Mouse (Mus musculus): ENCODE measurements around the gene Senp1. TPM values are rescaled to one million over a fixed set of nuclear protein-coding genes. Genes with fewer than 3 reads are reported as not detected.

Senp1 gene
- polyA plus RNA-seq, 1 experiment from 2014 or later, result 20.3 TPM

DNA sequence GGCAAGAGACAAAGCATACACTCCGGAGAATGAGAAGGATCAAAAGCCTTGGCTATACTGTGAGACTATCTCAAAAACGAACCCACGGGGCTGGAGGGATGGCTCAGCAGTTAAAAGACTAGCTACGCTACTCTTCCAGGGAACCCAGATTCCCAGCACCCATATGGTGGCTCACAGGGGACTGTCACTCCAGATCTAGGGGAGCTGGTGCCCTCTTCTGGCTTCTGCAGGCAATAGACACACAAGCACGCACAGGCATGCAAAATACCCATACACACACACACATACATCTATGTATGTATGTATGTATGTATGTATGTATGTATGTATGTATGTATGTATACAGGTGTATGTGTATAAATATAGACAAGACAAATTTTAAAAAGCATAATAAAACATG is 57.0 kb downstream of the Senp1 start:
- 90% methylated on average over 5 of the region's 5 CpGs for WGBS
- no peak overlapping the region for H3K4me3 ChIP-seq
- no peak overlapping the region for H3K27ac ChIP-seq (replicated peaks)
- no peak overlapping the region for H3K9ac ChIP-seq
- H3K4me1 ChIP-seq (replicated peaks), result peaks cover 15% of the 10 kb centered on the region
- no peaks in the 10 kb centered on the region for H3K9me3 ChIP-seq
- peaks cover 62% of the 10 kb centered on the region for H3K36me3 ChIP-seq
- ATAC-seq (ENCODE audit: low read depth), result no peak
- no peaks in the 10 kb centered on the region for H3K27me3 ChIP-seq
- no peak overlapping the region for H3K4me2 ChIP-seq

DNA sequence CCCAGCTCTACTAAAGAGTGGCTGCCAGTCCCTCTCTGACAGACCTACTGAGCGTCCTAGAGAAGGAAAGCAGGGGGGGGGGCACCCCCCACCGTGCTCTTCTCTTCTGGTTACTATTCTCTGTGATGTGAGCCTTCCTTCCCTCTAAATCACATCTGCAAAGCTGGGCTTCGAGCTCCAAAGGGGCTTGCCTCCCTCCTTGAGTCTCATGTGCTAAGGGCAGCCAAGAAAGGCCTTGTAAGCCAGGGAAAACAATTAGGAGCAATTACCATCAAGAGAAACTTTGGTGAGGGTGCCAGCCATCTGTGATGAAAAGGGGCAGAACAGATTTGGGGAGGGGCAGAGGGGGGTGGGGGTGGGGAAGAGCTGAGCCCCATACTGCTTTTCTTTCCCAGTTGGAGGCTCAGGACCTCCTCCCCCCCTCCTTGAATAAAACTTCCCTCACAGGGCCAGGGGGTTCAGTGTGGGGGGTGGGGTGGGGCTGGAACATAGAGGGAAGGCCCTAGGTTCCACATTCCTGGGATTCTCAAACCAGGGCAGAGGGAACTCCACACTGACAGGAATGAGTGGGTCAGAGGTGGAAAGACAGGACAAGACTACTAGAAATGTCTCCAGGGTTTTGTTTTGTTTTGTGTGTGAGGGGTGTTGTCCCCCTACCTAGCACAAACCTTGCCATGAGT is 58.3 kb downstream of the Senp1 start:
- 0 out of 2 replicates have a peak, but pooled peaks have one; percentile 19 for ATAC-seq (ENCODE audit: low read depth)
- Histone ChIP-seq H3K9me3 (no peaks in the 10 kb centered on the region), H3K27ac (replicated peaks) (no peak overlapping the region), H3K27me3 (no peaks in the 10 kb centered on the region), H3K4me1 (replicated peaks) (peaks cover 15% of the 10 kb centered on the region), H3K4me3 (no peak overlapping the region), H3K9ac (no peak overlapping the region), H3K36me3 (peaks cover 49% of the 10 kb centered on the region), H3K4me2 (no peak overlapping the region)
- 5% methylated on average over 3 of the region's 3 CpGs for WGBS

DNA sequence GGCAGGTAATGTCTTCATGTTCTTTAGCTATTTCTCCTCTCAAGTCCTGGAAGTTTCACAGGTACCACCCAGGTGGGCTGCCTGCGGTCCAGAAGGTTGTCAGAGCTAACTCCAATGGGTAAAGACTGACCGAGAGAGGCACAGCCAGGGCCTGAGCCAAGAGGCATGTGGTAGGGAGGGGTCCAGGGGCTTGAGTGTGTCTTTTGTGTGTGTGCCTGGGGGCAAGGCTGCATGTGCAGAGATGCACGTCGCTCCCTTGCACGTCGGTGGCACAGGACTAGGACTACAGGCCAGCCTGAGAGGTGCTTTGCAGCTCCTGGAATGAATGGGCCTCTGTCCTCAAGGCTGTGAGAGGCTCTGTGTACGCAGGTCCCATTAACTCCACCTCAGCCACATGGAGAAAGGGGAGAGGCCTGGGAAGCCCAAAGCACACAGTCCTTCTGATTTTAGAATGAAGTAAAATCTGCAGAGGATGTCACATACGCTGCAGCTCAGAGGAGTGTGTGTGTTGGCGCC is 60.3 kb downstream of the Senp1 start:
- Histone ChIP-seq H3K36me3 (peaks cover 33% of the 10 kb centered on the region), H3K27ac (replicated peaks) (no peak overlapping the region), H3K9ac (no peak overlapping the region), H3K9me3 (no peaks in the 10 kb centered on the region), H3K4me3 (no peak overlapping the region), H3K4me2 (no peak overlapping the region), H3K27me3 (no peaks in the 10 kb centered on the region), H3K4me1 (replicated peaks) (peaks cover 15% of the 10 kb centered on the region)
- WGBS, result 74% methylated on average over 9 of the region's 9 CpGs
- ATAC-seq (ENCODE audit: low read depth), result no peak

DNA sequence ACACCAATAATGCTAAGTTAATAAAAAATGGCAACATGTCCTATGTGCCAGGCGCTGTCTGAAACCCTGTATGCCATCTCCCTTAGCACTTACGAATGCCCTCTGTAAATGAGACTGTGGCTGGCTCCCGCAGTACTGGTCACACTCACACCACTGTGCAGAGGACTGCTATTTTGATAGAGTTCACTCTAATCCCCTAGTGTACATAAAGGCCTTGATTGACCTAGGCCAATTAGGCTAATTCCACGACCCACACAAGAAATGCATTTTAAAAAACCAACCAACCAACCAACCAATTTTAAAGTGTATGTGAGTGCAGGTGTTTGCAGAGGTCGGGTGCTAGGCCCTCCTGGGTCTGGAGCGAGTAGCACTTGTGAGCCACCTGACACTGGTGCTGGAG is 63.7 kb downstream of the Senp1 start:
- ATAC-seq (ENCODE audit: low read depth), result no peak
- H3K4me1 ChIP-seq (replicated peaks), result peaks cover 37% of the 10 kb centered on the region
- H3K4me2 ChIP-seq, result no peak overlapping the region
- no peak overlapping the region for H3K4me3 ChIP-seq
- H3K9ac ChIP-seq, result no peak overlapping the region
- H3K27me3 ChIP-seq, result no peaks in the 10 kb centered on the region
- WGBS, result 82% methylated on average over 6 of the region's 6 CpGs
- 0 out of 2 replicates have a peak, but pooled peaks cover 7% of the 10 kb centered on the region for H3K36me3 ChIP-seq
- H3K9me3 ChIP-seq, result no peaks in the 10 kb centered on the region
- H3K27ac ChIP-seq (replicated peaks), result no peak overlapping the region

DNA sequence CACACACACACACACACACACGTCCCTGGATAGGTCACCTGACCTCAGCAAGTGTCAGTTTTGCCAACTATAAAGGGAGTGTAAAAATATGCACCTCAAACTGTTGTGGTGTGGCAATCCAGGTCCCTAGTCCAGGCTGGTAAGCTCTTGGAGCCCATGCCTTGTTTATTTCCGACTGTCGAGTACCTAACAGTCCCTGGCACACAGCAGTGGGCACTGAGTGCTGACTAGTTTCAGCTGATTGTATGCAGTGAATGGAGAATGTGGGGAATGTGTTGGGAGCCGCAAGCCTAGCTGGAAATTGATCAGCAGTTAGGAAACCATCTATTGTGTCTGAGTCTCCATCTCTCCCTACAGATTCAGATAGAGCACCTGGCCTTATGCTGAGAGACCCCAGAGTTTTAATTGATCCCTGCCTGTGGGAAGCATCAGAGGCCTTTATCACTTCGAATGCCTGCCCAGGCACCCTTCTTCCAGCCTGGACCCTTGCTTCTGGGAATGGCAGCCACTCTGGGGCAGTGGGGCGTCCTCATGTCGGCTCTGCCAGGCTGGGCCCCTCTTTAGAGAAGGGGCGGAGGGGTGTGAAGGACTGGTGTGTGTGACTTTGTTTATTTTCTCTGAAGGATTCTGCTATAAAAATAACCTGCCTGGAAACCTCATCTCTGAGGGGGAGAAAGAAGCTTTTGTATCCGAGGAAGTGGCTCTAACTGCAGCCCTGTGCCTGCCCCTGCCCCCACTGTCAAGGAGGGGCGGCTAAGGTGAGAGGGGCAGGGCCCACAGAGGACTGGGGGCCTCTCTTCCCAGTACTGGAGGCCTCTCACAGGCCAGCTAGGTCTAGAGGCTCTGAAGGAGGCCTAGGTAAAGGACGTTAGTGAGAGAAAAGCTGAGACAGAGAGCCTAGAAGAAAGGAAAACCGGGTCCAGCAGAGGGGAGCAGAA is 66.3 kb downstream of the Senp1 start:
- no peak overlapping the region for H3K4me3 ChIP-seq
- no peak overlapping the region; the same call in 1 of the 2 replicates for H3K9ac ChIP-seq
- no peaks in the 10 kb centered on the region for H3K9me3 ChIP-seq
- no peaks in the 10 kb centered on the region for H3K36me3 ChIP-seq
- peak overlapping the region; percentile 55 for H3K27ac ChIP-seq (replicated peaks)
- peaks cover 38% of the 10 kb centered on the region for H3K4me1 ChIP-seq (replicated peaks)
- ATAC-seq (ENCODE audit: low read depth), result no peak
- no peaks in the 10 kb centered on the region for H3K27me3 ChIP-seq
- 34% methylated on average over 12 of the region's 12 CpGs for WGBS
- H3K4me2 ChIP-seq, result no peak overlapping the region

DNA sequence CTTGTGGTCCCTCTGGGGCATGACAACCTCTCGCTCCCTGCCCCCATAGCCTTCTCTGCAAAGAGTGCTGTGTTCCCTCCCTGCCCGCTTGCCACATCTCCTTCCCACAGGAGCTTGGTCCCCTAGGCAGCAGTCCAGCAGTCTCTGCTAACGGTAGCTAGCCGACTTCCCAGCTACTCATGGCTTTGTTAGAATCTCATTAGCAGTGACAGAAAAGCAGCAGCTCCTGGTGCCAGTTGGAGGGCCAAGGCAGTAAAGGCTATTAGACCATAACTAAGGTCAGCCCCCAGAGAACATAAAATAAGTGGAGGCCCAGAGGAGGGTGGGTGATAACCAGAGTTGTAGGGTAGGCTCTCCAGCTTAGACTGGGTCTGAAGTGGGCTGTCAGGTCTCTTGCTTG is 67.9 kb downstream of the Senp1 start:
- Histone ChIP-seq H3K9ac (no peak overlapping the region), H3K27me3 (no peaks in the 10 kb centered on the region), H3K27ac (replicated peaks) (0 out of 2 replicates have a peak overlapping the region, but pooled peaks have one; percentile 20), H3K36me3 (no peaks in the 10 kb centered on the region), H3K4me1 (replicated peaks) (peaks cover 43% of the 10 kb centered on the region), H3K4me3 (no peak overlapping the region), H3K9me3 (no peaks in the 10 kb centered on the region), H3K4me2 (no peak overlapping the region)
- 17% methylated on average over 4 of the region's 4 CpGs for WGBS
- ATAC-seq (ENCODE audit: low read depth), result 0 out of 2 replicates have a peak, but pooled peaks have one; percentile 32

DNA sequence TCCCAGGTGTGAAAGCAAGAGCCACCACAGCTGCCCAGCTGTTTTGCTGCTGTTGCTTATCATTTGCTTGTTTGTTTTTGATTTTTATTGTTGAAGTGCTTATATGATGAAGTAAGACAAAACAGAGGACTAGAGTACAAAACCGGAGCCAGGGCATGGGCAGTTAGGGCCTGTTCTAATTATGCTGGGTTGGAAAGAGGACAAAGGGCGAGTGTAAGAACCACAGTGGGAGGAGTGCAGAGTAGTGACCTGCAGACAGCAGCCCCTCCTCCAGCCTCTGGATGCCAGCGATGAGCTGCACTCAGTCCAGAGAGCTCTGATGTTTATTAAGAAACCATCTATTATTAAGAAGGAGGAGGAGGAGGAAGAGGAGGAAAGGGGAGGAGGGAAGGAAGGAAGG is 70.4 kb downstream of the Senp1 start:
- H3K27ac ChIP-seq (replicated peaks), result no peak overlapping the region
- no peak overlapping the region for H3K4me2 ChIP-seq
- no peak overlapping the region for H3K9ac ChIP-seq
- H3K36me3 ChIP-seq, result no peaks in the 10 kb centered on the region
- no peak for ATAC-seq (ENCODE audit: low read depth)
- peaks cover 41% of the 10 kb centered on the region for H3K4me1 ChIP-seq (replicated peaks)
- no peak overlapping the region for H3K4me3 ChIP-seq
- no peaks in the 10 kb centered on the region for H3K9me3 ChIP-seq
- H3K27me3 ChIP-seq, result no peaks in the 10 kb centered on the region
- 17% methylated on average over 3 of the region's 3 CpGs for WGBS

DNA sequence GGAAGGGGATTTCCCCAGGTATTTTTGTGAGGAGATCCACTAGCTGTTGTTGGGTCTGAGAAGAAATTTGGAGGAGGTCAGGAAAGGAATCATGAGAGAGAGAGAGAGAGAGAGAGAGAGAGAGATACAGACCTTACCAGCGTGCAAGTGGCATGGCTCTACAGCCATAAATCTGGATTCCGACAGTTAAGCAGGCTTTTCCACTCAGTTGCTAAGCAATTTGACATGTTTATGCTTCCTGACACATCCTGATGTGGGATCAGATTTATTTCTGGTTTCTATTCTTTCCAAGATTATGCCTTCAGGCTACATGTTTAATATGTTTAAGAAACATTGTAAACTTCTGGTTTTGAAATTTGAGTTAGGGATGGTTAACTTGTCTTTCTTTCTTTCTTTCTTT is 71.7 kb downstream of the Senp1 start:
- no peak overlapping the region for H3K4me3 ChIP-seq
- ATAC-seq (ENCODE audit: low read depth), result no peak
- no peaks in the 10 kb centered on the region for H3K9me3 ChIP-seq
- WGBS, result 16% methylated on average over 2 of the region's 2 CpGs
- peaks cover 28% of the 10 kb centered on the region for H3K4me1 ChIP-seq (replicated peaks)
- no peaks in the 10 kb centered on the region for H3K27me3 ChIP-seq
- H3K4me2 ChIP-seq, result no peak overlapping the region
- no peak overlapping the region for H3K9ac ChIP-seq
- no peak overlapping the region for H3K27ac ChIP-seq (replicated peaks)
- H3K36me3 ChIP-seq, result no peaks in the 10 kb centered on the region

DNA sequence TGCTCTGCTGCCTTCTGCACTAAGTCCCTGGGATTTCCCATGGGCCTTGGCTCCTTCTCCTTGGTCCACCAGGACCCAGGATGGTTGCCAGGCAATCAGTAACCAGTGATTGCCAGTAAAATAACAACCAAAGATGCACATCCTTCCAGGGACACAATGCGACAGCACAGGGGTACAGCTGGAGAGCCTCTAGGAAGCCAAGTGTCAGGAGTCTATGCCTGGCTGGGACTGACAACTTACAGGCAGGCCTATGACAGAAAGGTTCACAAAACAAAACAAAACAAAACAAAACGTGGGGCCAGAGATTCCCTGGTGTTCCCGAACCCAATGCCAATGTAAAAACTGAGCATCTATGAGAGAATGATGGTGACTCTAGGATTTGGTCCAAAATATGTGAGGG is 74.5 kb downstream of the Senp1 start:
- ATAC-seq (ENCODE audit: low read depth), result no peak
- Histone ChIP-seq H3K9ac (no peak overlapping the region), H3K27ac (replicated peaks) (no peak overlapping the region), H3K36me3 (no peaks in the 10 kb centered on the region), H3K4me3 (no peak overlapping the region), H3K9me3 (no peaks in the 10 kb centered on the region), H3K27me3 (no peaks in the 10 kb centered on the region), H3K4me1 (replicated peaks) (peaks cover 9% of the 10 kb centered on the region), H3K4me2 (no peak overlapping the region)
- WGBS, result 75% methylated on average over 3 of the region's 3 CpGs

DNA sequence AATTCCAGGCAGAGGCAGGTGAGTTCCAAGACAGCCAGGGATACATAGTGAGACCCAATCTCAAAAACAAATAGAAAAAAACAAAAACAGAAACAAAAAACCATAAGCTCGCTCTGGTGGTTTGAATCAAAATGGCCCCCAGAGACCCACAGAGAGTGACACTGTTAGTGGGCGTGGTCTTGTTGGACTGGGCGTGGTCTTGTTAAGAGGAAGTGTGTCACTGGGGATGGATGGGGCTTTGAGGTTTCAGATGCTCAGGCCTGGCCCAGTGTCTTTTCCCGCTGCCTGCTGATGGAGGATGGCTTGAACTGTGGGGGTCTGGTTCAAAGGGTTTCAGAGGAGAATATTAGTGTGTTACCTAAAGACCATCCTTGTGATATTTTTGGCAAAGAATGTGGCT is 75.6 kb downstream of the Senp1 start:
- Histone ChIP-seq H3K36me3 (no peaks in the 10 kb centered on the region), H3K4me3 (no peak overlapping the region), H3K4me2 (no peak overlapping the region), H3K27me3 (no peaks in the 10 kb centered on the region), H3K9ac (no peak overlapping the region), H3K27ac (replicated peaks) (no peak overlapping the region), H3K4me1 (replicated peaks) (peaks cover 5% of the 10 kb centered on the region), H3K9me3 (no peaks in the 10 kb centered on the region)
- no peak for ATAC-seq (ENCODE audit: low read depth)
- 81% methylated on average over 4 of the region's 4 CpGs for WGBS

DNA sequence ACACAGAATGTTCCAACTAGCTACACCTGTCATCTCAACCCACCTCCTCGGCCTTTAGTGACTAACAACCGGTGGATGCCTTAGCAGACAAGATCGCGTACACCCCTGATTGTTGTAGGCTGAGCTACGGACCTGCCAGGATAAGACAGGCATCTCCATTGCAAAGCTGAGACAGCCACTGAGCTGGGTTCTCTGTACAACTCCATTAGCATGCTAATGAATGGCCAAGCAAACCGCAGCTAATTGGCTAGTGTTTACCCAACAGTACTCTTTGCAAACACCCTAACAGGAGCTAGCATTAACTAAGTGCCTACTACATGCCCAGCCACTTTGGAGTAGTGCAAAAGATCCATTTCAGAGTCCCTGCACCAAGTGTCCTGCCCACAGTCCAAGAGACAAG is 80.7 kb downstream of the Senp1 start:
- WGBS, result 53% methylated on average over 6 of the region's 6 CpGs

DNA sequence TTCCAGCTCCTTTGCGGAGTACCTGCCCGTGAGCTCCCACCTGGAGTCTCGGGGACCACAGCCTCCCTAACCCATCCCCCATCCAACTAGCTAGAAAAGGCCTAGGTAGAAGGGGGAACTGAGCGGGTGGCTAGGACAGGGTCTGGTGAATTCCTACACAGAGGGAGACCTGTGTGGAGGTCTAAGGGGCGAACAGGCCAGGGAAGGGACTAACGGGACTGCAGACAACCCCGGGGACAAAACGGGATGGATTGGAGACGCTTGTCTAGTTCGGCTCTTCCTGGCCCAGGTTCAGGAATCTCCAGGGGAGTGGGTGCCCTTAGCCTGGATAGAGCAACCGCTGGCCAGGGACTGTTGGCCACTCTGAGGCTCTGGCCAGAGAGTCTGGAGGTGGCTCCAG is 88.4 kb downstream of the Senp1 start:
- Histone ChIP-seq H3K9me3 (no peaks in the 10 kb centered on the region), H3K4me2 (peak overlapping the region; percentile 84), H3K27me3 (peaks cover 55% of the 10 kb centered on the region), H3K27ac (replicated peaks) (no peak overlapping the region), H3K36me3 (no peaks in the 10 kb centered on the region), H3K9ac (peak overlapping the region; percentile 68; the same call in 1 of the 2 replicates), H3K4me1 (replicated peaks) (peaks cover 52% of the 10 kb centered on the region), H3K4me3 (peak overlapping the region; percentile 43)
- WGBS, result 13% methylated on average over 11 of the region's 11 CpGs
- no peak for ATAC-seq (ENCODE audit: low read depth)

More for the DNA sequence above, 80.7 kb downstream of the Senp1 start:
- Histone ChIP-seq H3K36me3 (no peaks in the 10 kb centered on the region), H3K4me2 (no peak overlapping the region), H3K9ac (no peak overlapping the region), H3K27ac (replicated peaks) (no peak overlapping the region), H3K9me3 (no peaks in the 10 kb centered on the region), H3K4me1 (replicated peaks) (no peaks in the 10 kb centered on the region), H3K27me3 (peaks cover 3% of the 10 kb centered on the region; the same call in 1 of the 2 replicates), H3K4me3 (no peak overlapping the region)
- no peak for ATAC-seq (ENCODE audit: low read depth)
